Mouse (Mus musculus): ENCODE data around the gene Car12.

- TF ChIP-seq ELF1 (IDR thresholded peaks at IDR 0.05; ENCODE audit: low read depth, low read length), result no peak
- TF ChIP-seq MAFK (IDR thresholded peaks at IDR 0.05; ENCODE audit: insufficient replicate concordance, low read length), result no peak
- TF ChIP-seq CTCF (conservative IDR thresholded peaks at IDR 0.05 in 1 of 2, IDR thresholded peaks at IDR 0.05 in 1 of 2; ENCODE audit: low read depth in 2 of 2, low read length in 2 of 2), result no peak
- no peak for TF ChIP-seq EP300 (IDR thresholded peaks at IDR 0.05; ENCODE audit: low read length)
- no peak for TF ChIP-seq ZMIZ1 (IDR thresholded peaks at IDR 0.05; ENCODE audit: low read depth, low read length)
Observed at GRCm38 (mm10) chr9:66736016-66736415, 22.5 kb downstream of the Car12 start.
